Mouse (Mus musculus) limb, embryonic 14.5 days (tissue): ENCODE results near the gene Gga1. TPM values are rescaled to one million over a fixed set of nuclear protein-coding genes. Genes with fewer than 3 reads are reported as not detected.
A peak's percentile ranks its signal among the peaks of the same experiment; 100 is the strongest.

ENCODE experiments used
- ATAC-seq: fragments of 200-750 bp; cut with Nextera tagmentation; 2 replicates; pipeline ENCODE4 v1.8.0; 2017; ENCODE audit warnings: low read depth, moderate number of reproducible peaks, moderate TSS enrichment; ENCODE audit not compliant: low FRiP score
- DNase-seq: peaks from one replicate; pipeline ENCODE4 v3.0.0-alpha.2; 2015; ENCODE audit warnings: low spot score
- H3K27ac ChIP-seq: fragments of 300-500 bp; sonication (generic); replicated peaks from 2 replicates; pipeline ENCODE4 v1.5.1; 2014; ENCODE audit warnings: low read depth, mild to moderate bottlenecking, low read length, moderate library complexity, mixed read lengths
- H3K27me3 ChIP-seq: fragments of 300-500 bp; sonication (generic); 2 replicates; pipeline ENCODE4 v1.6.1; 2014; ENCODE audit warnings: low read length, mixed read lengths; ENCODE audit not compliant: control insufficient read depth, insufficient read depth
- H3K36me3 ChIP-seq: fragments of 300-500 bp; sonication (generic); 2 replicates; pipeline ENCODE4 v1.6.1; 2014; ENCODE audit warnings: mild to moderate bottlenecking, low read length, moderate library complexity, mixed read lengths; ENCODE audit not compliant: control insufficient read depth, insufficient read depth
- H3K4me1 ChIP-seq: fragments of 300-500 bp; sonication (generic); 2 replicates; pipeline ENCODE4 v1.6.1; 2014; ENCODE audit warnings: antibody characterized with exemption, low read length, mixed read lengths; ENCODE audit not compliant: control insufficient read depth, insufficient read depth
- H3K4me2 ChIP-seq: fragments of 300-500 bp; sonication (generic); replicated peaks from 2 replicates; pipeline ENCODE4 v1.6.1; 2014; ENCODE audit warnings: low read depth, mild to moderate bottlenecking, low read length, moderate library complexity; ENCODE audit not compliant: severe bottlenecking
- H3K4me3 ChIP-seq: fragments of 300-500 bp; sonication (generic); replicated peaks from 2 replicates; pipeline ENCODE4 v1.5.1; 2014; ENCODE audit warnings: low read length
- H3K9ac ChIP-seq: fragments of 300-500 bp; sonication (generic); 2 replicates; pipeline ENCODE4 v1.6.1; 2014; ENCODE audit warnings: mild to moderate bottlenecking, low read depth, low read length, moderate library complexity; ENCODE audit not compliant: severe bottlenecking
- H3K9me3 ChIP-seq: fragments of 300-500 bp; sonication (generic); 2 replicates; pipeline ENCODE4 v1.6.1; 2016; ENCODE audit warnings: low read length; ENCODE audit not compliant: control insufficient read depth
- POLR2A ChIP-seq: fragments of 200-500 bp; IDR thresholded peaks from 2 replicates; pipeline ENCODE4 v1.8.0; 2012; ENCODE audit warnings: inconsistent platforms, mild to moderate bottlenecking, moderate library complexity, borderline replicate concordance; ENCODE audit not compliant: insufficient read depth, insufficient read length; ENCODE audit errors: extremely low read depth
- WGBS: fragments of 180-500 bp; shearing (Covaris S2); extraction: QIAGEN DNeasy Blood & Tissue Kit; methylation state at CpG from one replicate; pipeline ENCODE4 v1.1.7; 2014; 5-methylcytosine and 5-hydroxymethylcytosine counted together
- polyA plus RNA-seq, 2 experiments: library from polyadenylated mRNA; depleted of rRNA in 1 of 2; stranded (reverse) in 1 of 2; unstranded in 1 of 2; fragments of >200 nt; fragmentation: Nextera tagmentation in 1 of 2; extraction: Ambion mirVana in 1 of 2; gene quantifications; 2 replicates each; pipeline versions ENCODE4 v1.2.1 to v1.2.3; 2012 to 2014

Gga1 gene
- polyA plus RNA-seq, 2 experiments, result 43.6 to 60.6 TPM

DNA sequence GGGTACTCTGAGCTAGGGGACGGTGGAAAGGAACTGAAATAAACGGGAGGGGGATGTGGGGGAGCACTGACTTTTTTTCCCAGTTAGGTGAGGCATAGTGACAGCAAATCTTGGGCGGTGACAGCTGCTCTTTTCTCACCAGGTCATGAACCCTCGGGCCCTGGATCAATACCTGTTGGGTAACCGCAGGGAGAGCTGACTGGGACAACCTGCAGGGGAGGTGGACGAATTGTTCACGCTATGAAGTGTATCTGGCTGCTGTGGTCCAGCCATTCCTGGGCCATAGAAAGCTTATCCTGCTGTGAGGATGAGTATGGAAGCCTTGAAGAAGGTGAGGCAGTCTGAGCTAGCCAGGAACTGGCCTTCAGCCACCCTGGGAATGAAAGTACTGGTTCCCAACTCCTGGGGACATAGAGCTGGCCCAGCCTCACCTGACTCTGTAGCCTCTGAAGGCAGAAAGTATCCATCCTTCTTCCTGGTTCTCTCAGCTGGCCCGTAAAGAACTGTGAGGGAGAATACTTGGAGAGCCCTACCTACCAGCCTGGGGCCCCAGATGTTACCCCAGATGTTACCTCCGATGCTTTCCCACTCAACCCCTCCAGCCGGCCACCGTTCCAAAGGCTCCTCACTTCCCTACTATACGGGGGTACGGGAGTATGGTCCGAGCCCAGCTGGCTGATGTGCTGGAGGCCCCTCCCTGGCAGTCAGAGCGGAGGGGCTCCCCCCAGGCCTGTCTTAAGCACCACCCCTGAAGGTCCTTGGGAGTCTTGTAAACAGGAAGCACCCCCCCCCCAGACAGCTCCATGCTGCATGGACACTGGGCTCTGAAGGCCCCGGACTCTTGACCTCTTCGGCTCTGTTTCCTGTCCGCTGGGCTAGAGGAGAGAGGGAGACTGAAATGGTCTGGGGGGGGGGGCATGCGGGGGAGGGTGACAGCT lies 45.0 kb upstream of the Gga1 start:
- Histone ChIP-seq H3K27ac (peak overlapping the region; percentile 65; the same call in 1 of the 2 replicates), H3K4me1 (peaks cover 46% of the 10 kb centered on the region), H3K27me3 (no peaks in the 10 kb centered on the region), H3K9ac (no peak overlapping the region), H3K9me3 (no peaks in the 10 kb centered on the region), H3K4me3 (no peak overlapping the region), H3K36me3 (no peaks in the 10 kb centered on the region), H3K4me2 (peak overlapping the region; percentile 10; the same call in 1 of the 2 replicates)
- 36% methylated on average over 19 of the region's 19 CpGs for WGBS
- DNase-seq, result no peak
- ATAC-seq, result no peak
- TF ChIP-seq POLR2A, result no peak

DNA sequence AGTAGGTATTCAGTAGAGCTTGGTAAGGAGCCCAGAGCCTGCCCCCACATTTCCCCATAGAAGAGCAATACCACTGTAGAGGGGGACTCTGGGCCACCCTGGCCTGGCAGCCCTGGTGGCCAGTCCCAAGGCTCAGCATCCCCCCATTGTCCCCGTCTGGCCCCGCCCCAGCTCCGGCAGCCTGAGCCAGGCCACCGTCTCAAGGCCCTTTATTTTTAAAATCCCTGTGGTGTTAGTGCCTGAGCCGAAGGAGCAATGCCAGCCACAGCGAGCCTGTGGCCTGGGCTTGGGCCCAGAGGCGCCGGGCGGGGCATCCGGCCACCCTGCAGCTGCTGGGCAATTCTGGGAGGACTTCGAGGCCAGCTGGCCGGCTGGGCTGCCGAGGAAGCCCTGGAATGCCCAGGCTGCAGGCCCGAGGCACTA lies 44.3 kb upstream of the Gga1 start:
- peak; percentile 48; the same call in 1 of the 2 replicates for ATAC-seq
- H3K4me1 ChIP-seq, result peaks cover 46% of the 10 kb centered on the region
- no peaks in the 10 kb centered on the region for H3K36me3 ChIP-seq
- H3K9ac ChIP-seq, result 0 out of 2 replicates have a peak overlapping the region, but pooled peaks have one; percentile 25
- DNase-seq, result peak; percentile 59
- peak overlapping the region; percentile 65; the same call in 1 of the 2 replicates for H3K27ac ChIP-seq
- TF ChIP-seq POLR2A, result no peak
- H3K9me3 ChIP-seq, result no peaks in the 10 kb centered on the region
- no peak overlapping the region for H3K4me3 ChIP-seq
- WGBS, result 7% methylated on average over 14 of the region's 14 CpGs
- H3K4me2 ChIP-seq, result peak overlapping the region; percentile 10; the same call in 1 of the 2 replicates
- H3K27me3 ChIP-seq, result no peaks in the 10 kb centered on the region

DNA sequence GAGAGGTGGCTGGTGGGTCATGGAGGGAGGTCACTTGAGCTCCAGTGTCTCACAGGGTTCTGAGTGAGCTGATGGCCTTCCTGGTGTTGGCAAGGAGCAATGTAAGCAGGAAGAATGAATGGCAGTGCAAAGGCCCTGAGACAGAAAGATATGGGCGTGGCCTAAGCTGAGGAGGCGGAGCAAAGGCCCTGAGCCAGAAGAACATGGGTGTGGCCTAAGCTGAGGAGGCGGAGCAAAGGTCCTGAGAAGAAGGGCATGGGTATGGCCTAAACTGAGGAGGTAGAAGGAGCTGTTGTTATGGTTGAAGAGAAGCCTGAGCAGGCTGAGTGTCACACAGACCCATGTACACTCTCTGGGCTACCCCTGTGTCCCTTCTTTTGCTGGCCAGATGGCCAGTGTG lies 43.4 kb upstream of the Gga1 start:
- DNase-seq, result no peak
- Histone ChIP-seq H3K9me3 (no peaks in the 10 kb centered on the region), H3K27me3 (no peaks in the 10 kb centered on the region), H3K4me1 (peaks cover 46% of the 10 kb centered on the region), H3K27ac (0 out of 2 replicates have a peak overlapping the region, but pooled peaks have one; percentile 19), H3K9ac (no peak overlapping the region), H3K4me3 (no peak overlapping the region), H3K36me3 (no peaks in the 10 kb centered on the region), H3K4me2 (no peak overlapping the region)
- TF ChIP-seq POLR2A, result no peak
- WGBS, result 93% methylated on average over 3 of the region's 3 CpGs
- ATAC-seq, result no peak

DNA sequence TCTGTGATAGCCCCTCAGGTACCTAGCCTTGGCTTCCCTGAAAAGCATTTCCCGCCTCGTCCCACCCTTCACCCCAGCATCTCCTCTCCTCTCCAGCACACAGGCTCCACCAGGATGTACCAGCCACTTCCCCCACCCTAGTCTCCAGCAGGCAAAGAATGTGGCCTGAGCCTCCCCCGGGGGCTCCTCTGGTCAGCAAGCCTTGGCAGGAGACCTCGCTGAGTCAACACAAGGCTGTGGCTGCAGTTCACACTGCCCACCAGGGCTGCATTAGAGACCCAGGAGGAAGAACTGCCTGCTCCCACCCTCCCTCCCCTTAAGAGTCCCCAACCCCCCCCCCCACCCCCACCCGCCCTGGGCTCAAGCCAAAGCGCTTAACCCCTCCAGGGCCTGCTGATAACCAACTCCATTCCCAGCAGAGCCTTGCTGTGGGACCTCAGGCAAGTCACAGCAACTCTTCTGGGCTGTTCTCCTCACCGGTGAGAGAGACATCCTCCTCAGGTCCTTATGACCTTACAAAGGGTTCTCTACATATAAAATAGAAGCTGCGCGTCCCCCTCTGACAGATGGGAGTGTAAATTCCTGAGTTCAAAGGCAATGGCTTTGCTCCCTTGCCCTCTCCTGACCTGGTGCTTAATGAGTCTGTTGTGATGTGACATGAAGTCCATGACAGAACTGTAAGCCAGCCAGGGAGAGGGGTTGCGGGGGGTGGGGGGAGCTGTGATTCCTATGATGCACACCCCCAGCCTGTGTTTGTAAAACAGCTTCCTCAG lies 42.6 kb upstream of the Gga1 start:
- no peak for TF ChIP-seq POLR2A
- Histone ChIP-seq H3K27ac (0 out of 2 replicates have a peak overlapping the region, but pooled peaks have one; percentile 38), H3K9ac (no peak overlapping the region), H3K36me3 (no peaks in the 10 kb centered on the region), H3K4me3 (no peak overlapping the region), H3K4me2 (no peak overlapping the region), H3K27me3 (no peaks in the 10 kb centered on the region), H3K4me1 (peaks cover 48% of the 10 kb centered on the region), H3K9me3 (no peaks in the 10 kb centered on the region)
- 29% methylated on average over 10 of the region's 10 CpGs for WGBS
- ATAC-seq (no peak), DNase-seq (no peak)
